Mouse (Mus musculus) intestine, postnatal 0 days (tissue): ENCODE data around the gene Ncor2. TPM values are rescaled to one million over a fixed set of nuclear protein-coding genes. Genes with fewer than 3 reads are reported as not detected.

Source experiments
- ATAC-seq: fragments of 200-750 bp; cut with Nextera tagmentation; 2 replicates; pipeline ENCODE4 v1.8.0; 2017; ENCODE audit warnings: mild to moderate bottlenecking, moderate TSS enrichment, moderate library complexity
- H3K27ac ChIP-seq: fragments of 300-500 bp; sonication (generic); 2 replicates; pipeline ENCODE4 v1.5.1; 2014; ENCODE audit warnings: mild to moderate bottlenecking, low read depth, low read length, moderate library complexity
- H3K27me3 ChIP-seq: fragments of 300-500 bp; sonication (generic); replicated peaks from 2 replicates; pipeline ENCODE4 v1.6.1; 2014; ENCODE audit warnings: low read length, mixed read lengths; ENCODE audit not compliant: control insufficient read depth, insufficient read depth
- H3K36me3 ChIP-seq: fragments of 300-500 bp; sonication (generic); 2 replicates; pipeline ENCODE4 v1.6.1; 2014; ENCODE audit warnings: mild to moderate bottlenecking, moderate library complexity; ENCODE audit not compliant: control insufficient read depth, insufficient read depth
- H3K4me1 ChIP-seq: fragments of 300-500 bp; sonication (generic); replicated peaks from 2 replicates; pipeline ENCODE4 v1.6.1; 2014; ENCODE audit warnings: antibody characterized with exemption, low read length, mixed read lengths; ENCODE audit not compliant: control insufficient read depth, insufficient read depth
- H3K4me2 ChIP-seq: fragments of 300-500 bp; sonication (generic); replicated peaks from 2 replicates; pipeline ENCODE4 v1.6.1; 2014; ENCODE audit warnings: low read depth, mild to moderate bottlenecking, moderate library complexity
- H3K4me3 ChIP-seq: fragments of 300-500 bp; sonication (generic); 2 replicates; pipeline ENCODE4 v1.5.1; 2014; ENCODE audit warnings: low read depth, low read length
- H3K9ac ChIP-seq: fragments of 300-500 bp; sonication (generic); 2 replicates; pipeline ENCODE4 v1.6.1; 2014; ENCODE audit warnings: mild to moderate bottlenecking, low read depth, low read length
- H3K9me3 ChIP-seq: fragments of 300-500 bp; sonication (generic); 2 replicates; pipeline ENCODE4 v1.6.1; 2016; ENCODE audit warnings: mixed run types; ENCODE audit not compliant: control insufficient read depth
- CTCF ChIP-seq: sonication (generic); IDR thresholded peaks from 2 replicates; pipeline ENCODE4 v1.5.1; 2016; ENCODE audit warnings: low read depth, mild to moderate bottlenecking, control low read depth, antibody characterized with exemption, moderate library complexity
- WGBS: fragments of 180-500 bp; shearing (Covaris S2); extraction: QIAGEN DNeasy Blood & Tissue Kit; methylation state at CpG from one replicate; pipeline ENCODE4 v1.1.7; 2014; 5-methylcytosine and 5-hydroxymethylcytosine counted together
- polyA plus RNA-seq: library from polyadenylated mRNA; unstranded; fragments of >200 nt; fragmentation: Nextera tagmentation; extraction: Ambion mirVana; gene quantifications from 2 replicates; pipeline ENCODE4 v1.2.1, GENCODE M21; 2015

Ncor2 gene
- polyA plus RNA-seq, 1 experiment from 2014 or later = 7.1 TPM

DNA sequence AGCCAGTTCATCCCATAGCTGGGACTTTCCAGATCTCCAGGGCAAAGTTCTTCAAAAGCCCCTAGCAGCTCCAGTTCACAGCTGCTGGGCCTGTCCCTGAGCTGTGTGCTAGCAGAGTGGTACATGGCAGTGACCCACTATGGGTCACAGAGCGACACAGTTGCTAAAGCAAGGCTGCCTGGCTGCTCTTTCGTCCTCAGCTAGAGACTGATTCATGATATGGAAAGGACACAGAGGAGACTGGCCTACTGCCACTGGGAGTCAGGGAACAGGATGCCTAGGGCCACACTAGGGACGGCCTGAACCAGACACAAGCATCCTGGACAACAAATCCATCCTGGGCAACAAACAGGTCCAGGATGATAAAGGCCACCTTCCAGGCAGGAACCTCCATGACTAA lies 53.8 kb downstream of the Ncor2 start:
- no peak overlapping the region for H3K4me2 ChIP-seq
- H3K27ac ChIP-seq = no peak overlapping the region
- no peaks in the 10 kb centered on the region for H3K4me1 ChIP-seq
- no peak for ATAC-seq
- H3K9ac ChIP-seq = no peak overlapping the region
- H3K36me3 ChIP-seq = peaks cover 10% of the 10 kb centered on the region; the same call in 1 of the 2 replicates
- no peak overlapping the region for H3K4me3 ChIP-seq
- WGBS = 75% methylated on average over 3 of the region's 3 CpGs
- no peaks in the 10 kb centered on the region for H3K27me3 ChIP-seq
- H3K9me3 ChIP-seq = no peaks in the 10 kb centered on the region
- TF ChIP-seq CTCF = no peak

DNA sequence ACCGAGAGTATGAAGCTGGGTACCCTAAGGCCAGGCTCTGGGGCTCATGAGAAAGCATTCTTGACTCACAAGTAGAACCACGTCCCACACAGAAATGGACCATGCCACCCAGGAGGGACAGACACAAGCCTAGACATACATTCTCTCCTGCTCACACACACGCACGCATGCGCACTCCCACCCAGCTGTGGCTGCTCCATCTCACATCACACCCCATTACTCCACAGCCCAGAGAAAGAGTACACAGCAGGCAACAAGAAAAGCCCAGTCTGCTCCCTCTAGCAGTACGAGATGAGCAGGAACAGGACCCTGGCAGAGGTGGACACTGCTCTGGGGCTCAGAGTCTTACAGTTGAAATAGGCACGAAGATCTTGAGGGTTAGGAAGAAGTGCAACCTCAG lies 55.0 kb downstream of the Ncor2 start:
- Histone ChIP-seq H3K27me3 (no peaks in the 10 kb centered on the region), H3K27ac (no peak overlapping the region), H3K9me3 (no peaks in the 10 kb centered on the region), H3K9ac (no peak overlapping the region), H3K4me3 (no peak overlapping the region), H3K4me1 (no peaks in the 10 kb centered on the region), H3K36me3 (peaks cover 10% of the 10 kb centered on the region; the same call in 1 of the 2 replicates), H3K4me2 (no peak overlapping the region)
- no peak for TF ChIP-seq CTCF
- WGBS = 90% methylated on average over 7 of the region's 7 CpGs
- no peak for ATAC-seq

DNA sequence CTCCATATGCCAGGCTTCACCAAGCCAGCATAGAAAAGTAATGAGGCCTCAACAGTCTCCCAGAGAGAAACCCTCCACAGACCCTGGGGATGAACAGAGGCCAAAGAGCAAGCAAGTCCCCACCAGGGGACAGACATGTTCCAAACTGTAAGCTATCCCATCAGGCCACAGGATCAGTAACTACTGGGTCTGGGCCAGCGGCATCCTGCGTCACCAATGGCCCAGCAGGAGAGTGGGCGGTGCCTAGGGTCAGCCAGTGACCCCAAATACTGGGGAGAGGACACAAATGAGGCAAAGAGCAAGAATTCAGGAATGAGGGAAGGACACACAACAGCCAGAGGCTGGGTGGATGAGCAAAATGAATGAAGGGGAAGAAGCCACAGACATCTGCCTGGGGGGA lies 55.8 kb downstream of the Ncor2 start:
- no peak overlapping the region for H3K27ac ChIP-seq
- peak; percentile 44 for TF ChIP-seq CTCF
- H3K4me2 ChIP-seq = no peak overlapping the region
- ATAC-seq = no peak
- no peaks in the 10 kb centered on the region for H3K27me3 ChIP-seq
- no peaks in the 10 kb centered on the region for H3K4me1 ChIP-seq
- H3K9ac ChIP-seq = no peak overlapping the region
- no peak overlapping the region for H3K4me3 ChIP-seq
- H3K9me3 ChIP-seq = no peaks in the 10 kb centered on the region
- WGBS = 82% methylated on average over 3 of the region's 3 CpGs
- H3K36me3 ChIP-seq = peaks cover 17% of the 10 kb centered on the region

DNA sequence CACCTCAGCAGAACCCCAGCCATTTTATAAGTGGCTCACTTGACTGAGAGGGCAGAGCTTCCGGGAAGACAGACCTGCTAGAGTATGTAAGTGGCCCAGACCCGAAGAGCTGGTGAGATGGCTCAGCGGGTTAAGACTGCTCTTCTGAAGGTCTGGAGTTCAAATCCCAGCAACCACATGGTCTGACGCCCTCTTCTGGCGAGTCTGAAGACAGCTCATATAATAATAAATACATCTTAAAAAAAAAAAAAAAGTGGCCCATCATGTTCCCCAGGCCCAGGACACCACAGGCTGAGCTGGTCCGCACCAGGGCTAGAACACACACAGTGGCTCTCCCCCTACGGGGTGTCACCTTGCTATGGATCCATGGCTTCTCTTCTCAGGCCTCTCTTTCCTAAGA lies 56.5 kb downstream of the Ncor2 start:
- peaks cover 23% of the 10 kb centered on the region for H3K36me3 ChIP-seq
- H3K9me3 ChIP-seq = no peaks in the 10 kb centered on the region
- no peak overlapping the region for H3K27ac ChIP-seq
- H3K9ac ChIP-seq = no peak overlapping the region
- H3K27me3 ChIP-seq = no peaks in the 10 kb centered on the region
- no peak overlapping the region for H3K4me3 ChIP-seq
- WGBS = 84% methylated on average over 7 of the region's 7 CpGs
- no peak overlapping the region for H3K4me2 ChIP-seq
- ATAC-seq = no peak
- H3K4me1 ChIP-seq = no peaks in the 10 kb centered on the region
- TF ChIP-seq CTCF = no peak

DNA sequence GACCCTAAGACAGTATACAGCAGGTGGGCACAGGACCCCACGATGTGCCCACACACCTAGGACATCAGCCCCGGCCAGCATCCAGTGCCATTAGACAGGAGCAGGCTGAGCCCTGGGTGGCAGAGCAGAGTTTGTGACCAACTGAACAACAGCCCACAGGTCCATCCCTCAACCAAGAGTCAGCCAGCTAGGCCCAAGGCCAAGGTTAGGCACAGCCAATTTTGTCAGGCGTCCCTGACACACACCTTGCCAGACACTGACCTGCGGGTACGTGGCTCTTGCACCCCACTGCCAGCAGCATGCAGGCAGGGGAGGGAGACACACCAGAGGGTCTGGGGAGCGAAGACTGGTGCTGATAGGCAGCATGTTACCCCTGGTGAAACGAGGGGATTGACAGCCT lies 57.0 kb downstream of the Ncor2 start:
- 80% methylated on average over 7 of the region's 7 CpGs for WGBS
- Histone ChIP-seq H3K9ac (no peak overlapping the region), H3K36me3 (peaks cover 27% of the 10 kb centered on the region)

DNA sequence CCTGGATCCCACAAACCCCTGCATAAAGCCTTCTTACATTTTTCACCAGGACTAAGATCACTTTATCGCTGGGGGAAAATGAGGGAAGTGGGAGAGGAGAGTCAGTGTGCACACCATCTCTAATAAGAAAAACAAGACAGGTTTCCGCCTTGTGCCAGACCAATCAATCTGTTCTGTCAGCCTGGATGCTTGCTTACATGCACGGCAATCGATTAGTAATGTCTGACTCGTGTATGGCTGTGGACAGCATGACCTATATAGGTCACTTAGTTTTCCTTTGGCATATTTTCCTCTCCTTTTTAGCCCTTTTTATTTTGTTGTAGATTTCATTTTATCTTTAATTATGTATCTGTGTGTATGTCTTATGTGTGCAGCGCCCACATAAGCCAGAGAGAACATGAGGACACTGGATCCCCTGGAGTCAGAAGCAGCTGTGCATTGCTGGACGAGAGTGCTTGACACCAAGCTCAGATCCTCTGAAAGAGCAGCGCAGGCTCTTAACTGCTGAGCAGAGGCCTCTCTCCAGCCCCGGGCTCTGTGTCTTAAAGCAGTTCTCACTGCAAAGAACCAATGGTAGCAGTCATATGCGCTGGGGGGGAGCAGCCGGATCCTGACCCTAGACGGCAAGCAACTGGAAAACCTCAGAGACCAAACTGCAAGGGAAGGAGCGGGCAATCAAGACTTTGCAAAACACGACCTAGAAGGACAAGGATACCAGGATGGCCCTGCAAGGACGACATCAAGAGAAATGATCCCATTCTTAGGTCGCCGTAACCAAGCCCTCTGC lies 58.3 kb downstream of the Ncor2 start:
- WGBS = 71% methylated on average over 17 of the region's 17 CpGs
- Histone ChIP-seq H3K27ac (no peak overlapping the region), H3K4me1 (no peaks in the 10 kb centered on the region), H3K36me3 (peaks cover 41% of the 10 kb centered on the region), H3K9ac (no peak overlapping the region), H3K9me3 (no peaks in the 10 kb centered on the region), H3K4me2 (no peak overlapping the region), H3K27me3 (no peaks in the 10 kb centered on the region), H3K4me3 (no peak overlapping the region)
- no peak for TF ChIP-seq CTCF
- no peak for ATAC-seq

More for the DNA sequence above, 57.0 kb downstream of the Ncor2 start:
- no peak for TF ChIP-seq CTCF
- Histone ChIP-seq H3K4me3 (no peak overlapping the region), H3K4me1 (no peaks in the 10 kb centered on the region), H3K27ac (no peak overlapping the region), H3K27me3 (no peaks in the 10 kb centered on the region), H3K9me3 (no peaks in the 10 kb centered on the region), H3K4me2 (no peak overlapping the region)
- ATAC-seq = no peak
